Mouse (Mus musculus) olfactory bulb, adult 2 months (tissue): ENCODE results near the gene Dguok.

Experiments used
- CTCF ChIP-seq: fragments of 200-500 bp; IDR thresholded peaks from 2 replicates; pipeline ENCODE4 v1.5.1; 2012; ENCODE audit warnings: low read depth, mild to moderate bottlenecking, low read length, moderate library complexity; ENCODE audit not compliant: insufficient read depth
- POLR2A ChIP-seq: fragments of 200-500 bp; IDR thresholded peaks from 2 replicates; pipeline ENCODE4 v1.6.1; 2012; ENCODE audit warnings: mild to moderate bottlenecking, low read depth, low read length, moderate library complexity; ENCODE audit not compliant: insufficient read depth

GRCm38 (mm10) chr6:83500462-83500861 lies 6.3 kb downstream of the Dguok start:
- TF ChIP-seq CTCF (no peak), POLR2A (no peak)
